Mouse (Mus musculus) adrenal gland (tissue): ENCODE data around the gene Nutf2-ps1.
"Not testable (repeated sequence)": the region's sequence is repeated elsewhere in the genome, so short reads cannot be mapped to it uniquely, and the experiment has no call there.

Experiments used
- intact Hi-C: fragments of 180-260 bp; cut with DNase I; formaldehyde crosslinking; loops from one replicate; pipeline ENCODE4 v1.15.1; 2025
- long read RNA-seq, 2 experiments: library from polyadenylated mRNA; unstranded; transcript quantifications; one replicate each; pipeline ENCODE4 v2.0.0; 2020; ENCODE audit warnings: borderline replicate concordance in 1 of 2; ENCODE audit not compliant: insufficient replicate concordance in 1 of 2

Nutf2-ps1 gene
- long read RNA-seq, experiment 1, transcript Nutf2-ps1-201 (1 exons, 901 nt) = major isoform, 21 of 21 reads
- long read RNA-seq, experiment 1, partial matches to known transcripts = 0 of 21 reads
- long read RNA-seq, experiment 1, other reads (novel, unspliced or antisense) = 0 of 21 reads
- long read RNA-seq, experiment 2, transcript Nutf2-ps1-201 (1 exons, 901 nt) = major isoform, 23 of 23 reads
- long read RNA-seq, experiment 2, partial matches to known transcripts = 0 of 23 reads
- long read RNA-seq, experiment 2, other reads (novel, unspliced or antisense) = 0 of 23 reads

DNA sequence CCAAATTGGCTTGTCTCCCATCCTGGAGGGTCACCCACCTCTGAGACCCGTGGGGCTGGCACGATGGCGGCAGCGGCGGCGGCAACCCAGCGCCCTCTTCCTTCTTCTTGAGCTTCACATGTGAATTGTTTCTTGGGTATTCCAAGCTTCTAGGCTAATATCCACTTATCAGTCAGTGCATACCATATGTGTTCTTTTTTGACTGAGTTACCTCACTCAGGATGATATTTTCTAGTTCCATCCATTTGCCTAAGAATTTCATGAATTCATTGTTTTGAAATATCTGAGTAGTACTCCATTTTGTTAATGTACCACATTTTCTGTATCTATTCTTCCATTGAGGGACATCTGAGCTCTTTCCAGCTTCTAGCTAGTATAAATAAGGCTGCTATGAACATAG is at the start of gene Nutf2-ps1:
Gene Nutf2-ps1, minus strand, starts transcription at position 101 of the 400 bp plus-strand sequence.
- intact Hi-C loops = not testable (repeated sequence)

- intact Hi-C loops = no loop called here
Measured at GRCm38 (mm10) chr19:53638041-53638440, 49.2 kb upstream of the Nutf2-ps1 start.

GRCm38 (mm10) chr19:53621681-53622080 is 32.8 kb upstream of the Nutf2-ps1 start:
- intact Hi-C loops = no loop called here

DNA sequence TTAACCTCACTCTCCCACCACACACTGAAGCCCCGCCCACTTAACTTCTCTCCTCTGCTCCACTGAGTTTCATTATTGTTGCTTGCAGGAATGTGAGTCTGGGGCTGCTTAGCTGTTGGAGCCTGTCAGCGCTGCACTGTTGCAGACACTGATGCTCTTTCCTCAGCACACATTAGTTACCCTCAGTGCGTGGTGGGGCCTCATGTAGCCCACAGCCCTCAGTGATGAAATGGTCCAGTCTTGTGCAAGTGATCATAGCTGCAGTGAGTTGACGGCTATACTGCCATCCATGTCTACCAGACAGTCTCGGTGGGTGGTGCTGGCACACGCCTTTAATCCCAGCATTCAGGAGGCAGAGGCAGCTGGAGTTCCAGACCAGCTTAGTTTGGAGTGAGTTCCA is 20.1 kb upstream of the Nutf2-ps1 start:
- intact Hi-C loops = no loop called here

GRCm38 (mm10) chr19:53601363-53601655 is 12.4 kb upstream of the Nutf2-ps1 start:
- intact Hi-C loops = loop anchor here (5.0 kb wide), 1 partner anchor 46 kb away; no protein-coding TSS in a partner anchor

- intact Hi-C loops = loop anchor here (5.0 kb wide), 1 partner anchor 47 kb away; no protein-coding TSS in a partner anchor
Measured at GRCm38 (mm10) chr19:53600549-53601362, 11.9 kb upstream of the Nutf2-ps1 start.

GRCm38 (mm10) chr19:53599757-53600539 is 11.1 kb upstream of the Nutf2-ps1 start, which contains the start of gene Smc3:
Smc3 (plus strand) TSS chr19:53600398.
- intact Hi-C loops = loop anchor here (5.0 kb wide), 1 partner anchor 47 kb away; no protein-coding TSS in a partner anchor

DNA sequence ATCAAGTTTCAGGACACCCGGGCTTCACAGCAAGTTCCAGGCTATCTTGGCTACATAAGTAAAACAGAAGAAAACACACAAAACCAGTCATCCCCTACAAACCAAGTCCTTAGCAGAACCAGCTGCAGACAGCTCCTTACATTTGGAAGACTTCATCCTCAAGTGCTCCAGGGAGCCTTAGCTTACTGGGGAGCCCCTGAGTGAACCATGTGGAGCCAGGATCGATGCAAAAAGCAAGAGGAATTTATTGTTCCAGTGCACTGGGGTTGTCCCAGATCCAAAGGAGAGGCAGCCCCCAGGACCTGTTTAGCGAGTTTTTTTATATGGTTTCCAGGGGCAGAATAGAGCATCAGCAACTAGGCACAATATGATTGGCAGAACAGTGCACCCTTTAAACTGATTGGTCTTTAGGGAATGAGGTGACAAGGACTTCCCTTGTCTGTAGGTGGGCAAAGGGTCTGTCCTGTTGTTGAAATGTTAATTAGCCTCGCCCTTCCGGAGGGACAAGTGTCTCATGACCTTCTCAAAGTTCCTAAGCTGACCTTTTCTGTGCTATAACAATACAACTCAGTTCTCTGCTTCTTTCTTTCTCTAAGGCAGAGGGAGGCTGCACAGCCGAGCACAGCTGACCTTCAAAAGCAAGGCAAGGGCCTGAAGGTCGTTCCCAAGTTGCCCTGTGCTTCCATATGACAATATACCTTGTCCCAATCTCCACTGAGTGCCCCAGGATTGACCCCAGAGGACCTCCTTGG is 8.0 kb upstream of the Nutf2-ps1 start:
- intact Hi-C loops = no loop called here

DNA sequence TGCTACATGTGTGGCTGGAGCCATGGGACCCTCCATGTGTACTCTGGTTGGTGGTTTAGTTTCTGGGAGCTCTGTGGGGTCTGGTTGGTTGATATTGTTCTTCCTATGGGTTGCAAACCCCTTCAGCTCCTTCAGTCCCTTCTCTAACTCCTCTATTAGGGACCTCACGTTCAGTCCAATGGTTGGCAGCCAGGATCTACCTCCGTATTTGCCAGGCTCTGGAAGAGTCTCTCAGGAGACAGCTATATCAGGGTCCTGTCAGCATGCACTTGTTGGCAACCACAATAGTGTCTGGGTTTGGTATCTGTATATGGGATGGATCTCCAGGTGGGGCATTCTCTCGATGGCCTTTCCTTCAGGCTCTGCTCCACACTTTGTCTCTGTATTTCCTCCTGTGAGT is 1.2 kb downstream of the Nutf2-ps1 start:
- intact Hi-C loops = not testable (repeated sequence)

GRCm38 (mm10) chr19:53580271-53580670 is 8.6 kb downstream of the Nutf2-ps1 start:
- intact Hi-C loops = not testable (repeated sequence)

DNA sequence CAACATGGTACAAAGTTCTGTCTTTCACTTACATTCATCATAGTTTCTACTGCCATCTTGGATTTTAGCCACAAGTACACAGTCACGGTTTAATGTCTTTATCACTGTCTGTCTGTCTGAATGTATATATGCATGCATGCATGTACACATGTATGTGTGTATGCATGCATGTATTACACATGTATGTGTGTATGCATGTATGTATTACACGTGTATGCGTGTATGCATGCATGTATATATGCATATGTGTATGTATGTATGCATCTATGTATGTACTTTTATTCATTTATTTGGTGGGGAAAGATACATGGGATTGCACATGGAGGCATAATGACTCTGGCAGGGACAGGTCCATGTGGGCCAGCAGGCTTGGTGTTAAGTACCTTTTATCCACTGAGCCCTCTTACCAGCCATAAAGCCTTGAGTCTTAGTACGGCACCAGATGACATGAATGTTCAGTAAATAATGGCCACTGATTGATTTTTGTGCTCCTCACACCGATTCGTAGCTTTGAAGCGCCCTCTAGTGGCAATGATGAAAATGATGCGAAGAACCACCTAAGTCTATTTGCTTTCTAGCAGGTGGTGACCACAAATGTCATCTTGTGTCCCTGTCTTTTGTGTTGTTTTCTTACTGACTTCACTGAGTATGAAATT is 10.1 kb downstream of the Nutf2-ps1 start:
- intact Hi-C loops = loop anchor here (2.0 to 5.0 kb wide), 3 partner anchors 51 to 184 kb away; partner anchors contain the start of gene Dusp5

GRCm38 (mm10) chr19:53577025-53577800 is 11.7 kb downstream of the Nutf2-ps1 start:
- intact Hi-C loops = loop anchor here (5.0 kb wide), 1 partner anchor 50 kb away; the partner anchor contains the start of gene Dusp5

GRCm38 (mm10) chr19:53576061-53576460 is 12.8 kb downstream of the Nutf2-ps1 start:
- intact Hi-C loops = loop anchor here (5.0 kb wide), 1 partner anchor 49 kb away; the partner anchor contains the start of gene Dusp5

DNA sequence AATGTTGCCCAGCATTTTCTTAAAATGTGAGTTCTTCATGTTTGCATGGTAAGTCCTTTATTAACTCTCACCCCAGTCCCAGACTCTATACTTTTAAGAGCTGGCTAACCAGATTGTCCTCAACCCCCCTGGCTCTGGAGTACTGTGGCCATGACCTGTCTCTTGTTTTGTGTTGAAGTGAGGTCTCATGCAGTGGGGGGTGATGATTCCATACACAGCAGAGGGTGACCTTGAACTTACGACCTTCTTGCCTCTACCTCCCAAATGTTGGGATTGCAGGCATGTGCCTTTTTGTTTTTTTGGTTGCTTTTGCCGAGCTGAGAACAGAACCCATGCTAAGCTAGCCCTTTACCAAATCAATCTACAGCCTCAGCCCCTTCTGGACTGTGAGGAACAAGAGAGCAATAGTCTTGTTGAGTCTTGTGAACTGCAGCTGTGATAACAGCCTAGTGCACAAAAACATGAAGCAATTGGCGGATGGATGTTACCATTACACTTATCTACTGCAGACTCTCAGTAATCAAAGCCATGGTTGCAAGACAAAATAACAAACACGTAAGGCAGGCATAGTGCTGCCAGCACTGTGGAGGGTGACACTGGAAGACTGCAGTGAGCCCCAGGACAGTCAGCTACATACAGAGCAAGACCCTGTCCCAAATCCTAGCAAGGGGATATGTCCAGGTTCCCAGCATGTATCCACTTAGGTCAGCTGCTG is 13.4 kb downstream of the Nutf2-ps1 start:
- intact Hi-C loops = loop anchor here (5.0 kb wide), 1 partner anchor 48 kb away; the partner anchor contains the start of gene Dusp5

DNA sequence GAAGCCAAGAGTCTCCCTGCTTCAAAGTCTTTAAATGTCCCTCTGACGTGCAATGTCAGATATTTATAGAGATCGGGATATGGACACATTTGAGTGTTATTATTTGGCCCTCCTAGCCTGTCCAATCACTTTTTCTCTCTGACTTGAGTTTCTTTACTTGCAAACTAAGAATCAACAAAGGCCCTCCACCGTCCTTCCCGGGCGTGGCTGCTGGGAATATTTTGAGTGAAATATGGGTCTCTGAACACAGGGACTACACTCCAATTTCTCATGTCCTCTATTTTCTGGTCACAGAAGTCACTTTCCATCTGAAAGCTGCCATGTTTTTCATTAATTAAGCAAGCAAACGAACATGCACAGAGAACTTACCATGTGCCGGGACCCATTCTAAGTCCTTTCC is 14.3 kb downstream of the Nutf2-ps1 start:
- intact Hi-C loops = no loop called here

GRCm38 (mm10) chr19:53574131-53574530 is 14.7 kb downstream of the Nutf2-ps1 start:
- intact Hi-C loops = no loop called here

DNA sequence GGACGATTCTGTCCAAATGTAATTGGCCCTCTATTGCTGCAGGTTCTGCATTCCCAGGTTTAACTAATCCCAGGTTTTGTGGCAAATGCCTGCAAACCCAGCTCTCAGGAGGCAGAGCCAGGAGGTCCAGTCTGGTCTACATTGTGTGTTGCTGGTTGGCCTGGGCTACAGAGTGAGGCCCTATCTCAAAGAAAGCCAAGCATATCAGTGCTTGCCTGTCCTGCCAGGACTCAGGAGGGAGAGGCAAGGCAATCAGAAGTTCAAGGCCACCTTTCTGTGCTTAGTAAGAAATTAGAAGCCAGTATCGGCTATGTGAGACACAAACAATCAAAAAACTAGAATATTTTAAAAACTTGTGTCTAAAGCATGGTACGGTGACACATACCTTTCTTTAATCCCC is 15.7 kb downstream of the Nutf2-ps1 start:
- intact Hi-C loops = no loop called here

DNA sequence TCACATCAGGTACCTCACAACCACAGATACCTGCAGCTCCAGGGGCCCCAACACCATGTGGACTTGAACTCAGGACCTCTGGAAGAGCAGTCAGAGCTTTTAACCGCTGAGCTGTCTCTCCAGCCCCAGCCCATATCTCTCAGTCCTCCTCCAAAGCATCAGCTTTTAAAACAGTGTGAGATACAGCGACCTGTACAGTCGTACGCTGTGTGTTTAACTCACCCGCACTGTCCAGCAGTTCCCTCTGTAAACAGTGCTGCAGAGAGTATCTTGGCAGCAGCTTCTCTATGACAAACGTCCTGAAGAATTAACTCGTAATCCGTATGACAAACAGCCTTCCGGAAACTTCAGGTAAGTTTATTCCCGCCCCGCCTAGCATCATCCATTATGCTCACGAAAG is 16.3 kb downstream of the Nutf2-ps1 start:
- intact Hi-C loops = no loop called here
